Mouse (Mus musculus) gastrocnemius, postnatal 10 days (tissue): ENCODE data around the gene 1110032A03Rik. TPM values are rescaled to one million over a fixed set of nuclear protein-coding genes. Genes with fewer than 3 reads are reported as not detected.
A peak's percentile ranks its signal among the peaks of the same experiment; 100 is the strongest.

Experiments
- DNase-seq: peaks from one replicate; pipeline ENCODE4 v3.0.0; 2021; ENCODE audit warnings: mixed read lengths
- total RNA-seq, 2 experiments: library from RNA; stranded (reverse); gene quantifications; 2 replicates each; pipeline ENCODE4 v1.2.3; 2021

1110032A03Rik gene
- total RNA-seq, 2 experiments from 2014 or later: 11.4 to 12.6 TPM

GRCm38 (mm10) chr9:50770011-50770410 is 5.3 kb downstream of the 1110032A03Rik start:
- DNase-seq: no peak

- DNase-seq: peak; percentile 94
Observed at GRCm38 (mm10) chr9:50768107-50769002, 7.0 kb downstream of the 1110032A03Rik start, which contains the start of gene Fdxacb1. Gene Fdxacb1, plus strand, starts transcription at chr9:50768236.

- no peak for DNase-seq
Observed at GRCm38 (mm10) chr9:50767531-50768106, 7.7 kb downstream of the 1110032A03Rik start.

GRCm38 (mm10) chr9:50763331-50763730 is 12.0 kb downstream of the 1110032A03Rik start:
- no peak for DNase-seq

- no peak for DNase-seq
Observed at GRCm38 (mm10) chr9:50761520-50762243, 13.6 kb downstream of the 1110032A03Rik start.

GRCm38 (mm10) chr9:50756711-50757110 is 18.6 kb downstream of the 1110032A03Rik start:
- DNase-seq: no peak

GRCm38 (mm10) chr9:50753947-50754346 is 21.4 kb downstream of the 1110032A03Rik start:
- no peak for DNase-seq

GRCm38 (mm10) chr9:50752784-50753615 is 22.3 kb downstream of the 1110032A03Rik start:
- DNase-seq: peak; percentile 91

- DNase-seq: peak; percentile 63
Observed at GRCm38 (mm10) chr9:50752054-50752602, 23.2 kb downstream of the 1110032A03Rik start, which contains the start of gene Hspb2. Gene Hspb2, minus strand, starts transcription at chr9:50752354.

GRCm38 (mm10) chr9:50751323-50751722 is 24.0 kb downstream of the 1110032A03Rik start, which contains the start of gene Cryab:
Gene Cryab, plus strand, starts transcription at chr9:50751325.
- peak; percentile 28 for DNase-seq

GRCm38 (mm10) chr9:50750706-50751105 is 24.6 kb downstream of the 1110032A03Rik start:
- no peak for DNase-seq

GRCm38 (mm10) chr9:50746214-50746677 is 29.1 kb downstream of the 1110032A03Rik start, which contains the start of gene 2310030G06Rik:
Gene 2310030G06Rik, minus strand, starts transcription at chr9:50746536.
- DNase-seq: no peak

GRCm38 (mm10) chr9:50745806-50746205 is 29.5 kb downstream of the 1110032A03Rik start:
- DNase-seq: no peak

- DNase-seq: no peak
Observed at GRCm38 (mm10) chr9:50742744-50743143, 32.6 kb downstream of the 1110032A03Rik start.

GRCm38 (mm10) chr9:50742261-50742660 is 33.1 kb downstream of the 1110032A03Rik start:
- no peak for DNase-seq

GRCm38 (mm10) chr9:50740867-50741784 is 34.2 kb downstream of the 1110032A03Rik start:
- no peak for DNase-seq

GRCm38 (mm10) chr9:50738914-50739870 is 36.1 kb downstream of the 1110032A03Rik start, which contains the start of gene Dixdc1:
Gene Dixdc1, minus strand, starts transcription at chr9:50739517.
- peak; percentile 93 for DNase-seq

- peak; percentile 47 for DNase-seq
Observed at GRCm38 (mm10) chr9:50734989-50735388, 40.3 kb downstream of the 1110032A03Rik start.
